Mouse (Mus musculus): ENCODE measurements around the gene Nfib.

GRCm38 (mm10) chr4:82252054-82252453 is 453.5 kb downstream of the Nfib start:
- TF ChIP-seq POLR2A (IDR thresholded peaks at IDR 0.05; ENCODE audit: borderline replicate concordance, control insufficient read depth, low read depth, low read length) (no peak), CTCF (IDR thresholded peaks at IDR 0.05; ENCODE audit: control insufficient read depth, insufficient read depth, low read length) (no peak)

All from bone marrow, adult 2 months (tissue).